Mouse (Mus musculus): ENCODE data around the gene Gm20388.

DNA sequence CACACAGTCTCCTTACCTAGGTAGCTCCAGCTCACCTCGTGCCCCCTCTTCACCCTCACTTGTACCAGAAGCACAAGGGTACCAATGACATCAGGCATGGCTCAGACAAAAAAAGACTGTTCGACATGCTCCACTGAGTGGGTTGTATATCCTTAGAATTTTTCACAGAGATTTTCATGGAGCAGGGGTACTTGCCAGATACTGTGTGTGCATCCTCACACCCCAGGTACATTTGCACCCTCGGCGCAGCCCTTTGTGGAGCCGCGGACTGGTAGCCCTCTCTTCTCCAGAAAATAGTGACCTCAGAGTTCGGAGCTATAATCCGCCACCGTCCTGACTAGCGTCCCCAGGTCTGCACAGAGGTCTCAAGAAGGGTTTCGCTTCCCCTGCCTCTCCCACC is 3500.1 kb downstream of the Gm20388 start:
- no peak for TF ChIP-seq CTCF (conservative IDR thresholded peaks at IDR 0.05; ENCODE audit: insufficient read depth, insufficient read length, low read depth, low read length)
- TF ChIP-seq POLR2A (IDR thresholded peaks at IDR 0.05; ENCODE audit: low read depth, low read length) = no peak

Data from kidney, adult 2 months (tissue).